Mouse (Mus musculus) olfactory bulb, adult 2 months (tissue): ENCODE results near the gene Rab25. TPM values are rescaled to one million over a fixed set of nuclear protein-coding genes. Genes with fewer than 3 reads are reported as not detected.
"Not testable (repeated sequence)": the region's sequence is repeated elsewhere in the genome, so short reads cannot be mapped to it uniquely, and the experiment has no call there.

Experiments used
- H3K27ac ChIP-seq: fragments of 200-500 bp; 2 replicates; pipeline ENCODE4 v1.5.1; 2012; ENCODE audit warnings: low read depth, low read length; ENCODE audit not compliant: insufficient read depth
- H3K4me1 ChIP-seq: fragments of 200-500 bp; 2 replicates; pipeline ENCODE4 v1.6.1; 2012; ENCODE audit warnings: low read length; ENCODE audit not compliant: control insufficient read depth, insufficient read depth
- H3K4me3 ChIP-seq: fragments of 200-500 bp; 2 replicates; pipeline ENCODE4 v1.5.1; 2012; ENCODE audit warnings: mild to moderate bottlenecking, low read depth, low read length, moderate library complexity; ENCODE audit not compliant: insufficient read depth
- CTCF ChIP-seq: fragments of 200-500 bp; IDR thresholded peaks from 2 replicates; pipeline ENCODE4 v1.5.1; 2012; ENCODE audit warnings: low read depth, mild to moderate bottlenecking, low read length, moderate library complexity; ENCODE audit not compliant: insufficient read depth
- POLR2A ChIP-seq: fragments of 200-500 bp; IDR thresholded peaks from 2 replicates; pipeline ENCODE4 v1.6.1; 2012; ENCODE audit warnings: mild to moderate bottlenecking, low read depth, low read length, moderate library complexity; ENCODE audit not compliant: insufficient read depth
- WGBS: fragments of 180-500 bp; shearing (Covaris S2); methylation state at CpG from one replicate; pipeline ENCODE4 v1.1.7; 2018; 5-methylcytosine and 5-hydroxymethylcytosine counted together
- polyA plus RNA-seq: library from polyadenylated mRNA; stranded (reverse); fragments of >200 nt; gene quantifications from 2 replicates; pipeline ENCODE4 v1.2.4, GENCODE M21; 2012; ENCODE audit warnings: low replicate concordance; ENCODE audit not compliant: missing spikeins, insufficient read depth, insufficient read length

Rab25 gene
- polyA plus RNA-seq, result not detected in 2 replicates

GRCm38 (mm10) chr3:88548180-88548917 is at the start of gene Rab25:
Rab25 (minus strand) TSS chr3:88548300.
- no peak within 1 kb of the TSS for H3K27ac ChIP-seq
- peaks cover 4% of the 10 kb centered on the region; the same call in 1 of the 2 replicates for H3K4me1 ChIP-seq
- no peak within 1 kb of the TSS for H3K4me3 ChIP-seq
- WGBS, result 64% methylated on average over 18 of the region's 18 CpGs
- TF ChIP-seq CTCF, result no peak
- no peak for TF ChIP-seq POLR2A

- H3K4me1 ChIP-seq, H3K27ac ChIP-seq, H3K4me3 ChIP-seq: not testable (repeated sequence)
- 84% methylated on average over 4 of the region's 4 CpGs for WGBS
Measured at GRCm38 (mm10) chr3:88596547-88596946, 48.4 kb upstream of the Rab25 start.

GRCm38 (mm10) chr3:88593893-88594580 is 45.9 kb upstream of the Rab25 start:
- TF ChIP-seq CTCF (no peak), POLR2A (no peak)
- WGBS, result 71% methylated on average over 10 of the region's 10 CpGs
- H3K27ac ChIP-seq, result no peak overlapping the region

GRCm38 (mm10) chr3:88592942-88593576 is 45.0 kb upstream of the Rab25 start:
- WGBS, result 80% methylated on average over 10 of the region's 10 CpGs
- no peaks in the 10 kb centered on the region for H3K4me1 ChIP-seq
- no peak overlapping the region for H3K4me3 ChIP-seq
- TF ChIP-seq POLR2A, result no peak
- no peak for TF ChIP-seq CTCF
- no peak overlapping the region for H3K27ac ChIP-seq

More at GRCm38 (mm10) chr3:88593893-88594580, 45.9 kb upstream of the Rab25 start:
- Histone ChIP-seq H3K4me3 (no peak overlapping the region), H3K4me1 (no peaks in the 10 kb centered on the region)

GRCm38 (mm10) chr3:88591950-88592731 is 44.0 kb upstream of the Rab25 start:
- 20% methylated on average over 9 of the region's 9 CpGs for WGBS
- TF ChIP-seq POLR2A, result no peak
- no peaks in the 10 kb centered on the region for H3K4me1 ChIP-seq
- H3K4me3 ChIP-seq, result no peak overlapping the region
- H3K27ac ChIP-seq, result no peak overlapping the region

- 66% methylated on average over 3 of the region's 3 CpGs for WGBS
- Histone ChIP-seq H3K27ac (no peak overlapping the region), H3K4me3 (no peak overlapping the region), H3K4me1 (no peaks in the 10 kb centered on the region)
- no peak for TF ChIP-seq POLR2A
- no peak for TF ChIP-seq CTCF
Measured at GRCm38 (mm10) chr3:88591044-88591443, 42.9 kb upstream of the Rab25 start.

- TF ChIP-seq CTCF (no peak), POLR2A (no peak)
- Histone ChIP-seq H3K4me1 (no peaks in the 10 kb centered on the region), H3K4me3 (no peak overlapping the region), H3K27ac (no peak overlapping the region)
- 28% methylated on average over 5 of the region's 5 CpGs for WGBS
Measured at GRCm38 (mm10) chr3:88590246-88590645, 42.1 kb upstream of the Rab25 start.

- no peak overlapping the region for H3K4me3 ChIP-seq
- H3K27ac ChIP-seq, result no peak overlapping the region
- 97% methylated on average over 5 of the region's 5 CpGs for WGBS
- TF ChIP-seq POLR2A (no peak), CTCF (no peak)
- no peaks in the 10 kb centered on the region for H3K4me1 ChIP-seq
Measured at GRCm38 (mm10) chr3:88586640-88587039, 38.5 kb upstream of the Rab25 start.
